Mouse (Mus musculus) left cerebral cortex, adult 8-10 months (tissue): ENCODE measurements at regions not wholly inside any gene's neighbourhood (a gene's known extent, or its start where the extent isn't known, plus 50 kb on each side); places are given as distances from the start of the nearest gene placed in this dataset.

Experiments
- DNase-seq, 2 experiments: peaks; one replicate each; pipeline ENCODE4 v3.0.0; 2022; ENCODE audit warnings: low spot score in 2 of 2

DNA sequence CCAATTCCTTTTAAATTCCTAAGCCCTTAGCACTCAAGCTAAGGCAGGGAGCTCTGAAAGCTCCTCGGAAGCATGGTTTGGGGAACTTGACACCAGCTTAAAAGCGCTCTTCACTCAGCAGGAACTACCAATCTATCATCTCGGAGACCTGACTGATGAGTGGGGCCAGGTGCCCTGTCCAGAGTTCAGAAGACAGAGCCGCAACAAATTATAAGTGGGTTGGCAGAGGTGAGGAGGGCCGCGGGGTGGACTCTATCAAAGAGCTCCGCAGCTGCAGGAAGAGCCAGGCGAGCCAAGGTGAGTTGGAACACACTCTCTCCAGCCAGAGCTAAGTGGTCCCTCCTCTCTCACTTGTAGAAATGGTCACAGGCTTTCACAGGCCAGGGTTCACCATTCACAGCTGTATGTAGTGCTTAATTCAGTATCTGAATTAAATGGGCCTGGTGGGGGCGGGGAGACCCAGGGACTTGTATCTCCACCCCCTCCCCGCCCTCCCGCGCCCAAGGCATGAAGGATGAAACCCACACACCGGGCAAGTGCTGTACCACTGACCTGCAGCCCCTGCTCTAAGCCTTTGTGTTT lies 180.8 kb downstream of the Stim2 start:
- no peak for DNase-seq

DNA sequence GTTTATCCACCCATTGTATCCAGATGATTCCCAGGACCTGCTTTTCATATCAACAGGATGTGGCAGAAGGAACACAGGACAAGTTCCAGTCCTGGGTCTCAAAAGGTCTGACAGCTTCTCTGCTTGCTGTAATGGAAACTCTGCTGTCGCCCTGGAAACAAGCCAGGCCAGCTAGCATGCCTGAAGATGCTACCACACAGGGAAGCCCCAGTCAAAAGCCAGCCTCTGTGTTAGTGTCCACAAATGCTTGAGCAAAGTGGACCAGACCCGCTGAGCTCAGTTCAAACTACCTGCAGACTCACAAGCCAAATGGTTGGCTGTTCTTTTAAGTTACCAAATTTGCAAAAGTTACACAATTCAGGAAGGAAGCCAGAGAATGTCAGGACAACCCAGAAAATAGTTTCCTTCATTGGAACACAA lies 181.9 kb downstream of the Stim2 start:
- no peak for DNase-seq

DNA sequence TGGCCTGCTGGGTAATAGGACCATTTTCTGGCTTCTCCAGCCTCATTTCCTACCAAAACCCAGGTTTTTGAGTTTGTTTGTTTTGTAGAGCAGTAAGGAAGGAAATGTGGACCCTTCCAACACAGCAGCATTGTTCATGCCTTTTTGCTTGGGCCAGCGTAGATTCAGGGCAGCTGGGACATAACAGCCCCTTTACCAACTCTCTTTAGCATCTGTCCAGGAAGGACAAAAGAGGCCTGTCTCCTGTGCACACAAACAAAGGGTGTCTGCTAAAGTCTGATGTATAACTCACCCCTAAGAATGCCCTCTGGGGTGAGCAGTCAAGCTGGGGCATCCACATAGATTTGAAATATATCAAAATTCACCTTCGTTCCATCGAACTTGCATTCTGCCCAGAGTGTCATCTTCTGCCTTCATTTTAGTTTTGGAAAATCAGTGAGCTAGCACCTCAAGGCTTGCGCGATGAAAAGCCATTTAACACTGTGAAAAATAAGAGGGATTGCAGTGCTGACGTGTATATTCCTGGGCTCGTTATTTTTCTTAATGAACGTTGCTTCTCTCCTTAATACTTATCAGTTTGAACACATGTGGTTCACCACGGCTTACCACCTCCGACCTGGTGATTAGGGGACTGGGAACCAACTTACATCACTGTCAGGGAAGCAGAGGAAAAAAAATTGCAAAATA lies 182.5 kb downstream of the Stim2 start:
- DNase-seq: no peak

DNA sequence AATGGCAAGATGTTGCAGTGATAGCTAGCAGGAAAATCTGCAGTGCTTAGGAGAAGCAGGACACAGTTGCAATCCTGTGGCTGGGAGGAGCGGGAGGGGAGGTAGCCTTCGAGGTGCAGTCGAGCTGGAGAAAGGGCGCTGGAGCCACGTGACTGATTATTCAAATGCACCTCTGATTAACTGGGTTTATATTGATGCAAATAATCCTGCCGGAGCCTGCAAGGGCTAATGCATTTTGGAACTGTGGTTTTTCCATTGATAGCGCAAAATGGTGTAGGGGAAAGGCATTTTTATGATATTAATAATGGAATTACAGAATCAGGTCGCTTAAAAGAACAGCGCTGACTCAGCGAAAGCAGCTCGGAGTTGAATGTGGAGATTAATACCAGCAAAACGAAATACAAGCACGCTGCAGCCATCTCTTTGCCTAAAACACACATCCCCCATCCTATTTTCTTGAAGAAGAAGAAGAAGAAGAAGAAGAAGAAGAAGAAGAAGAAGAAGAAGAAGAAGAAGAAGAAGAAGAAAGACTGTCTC lies 183.1 kb downstream of the Stim2 start:
- no peak for DNase-seq

DNA sequence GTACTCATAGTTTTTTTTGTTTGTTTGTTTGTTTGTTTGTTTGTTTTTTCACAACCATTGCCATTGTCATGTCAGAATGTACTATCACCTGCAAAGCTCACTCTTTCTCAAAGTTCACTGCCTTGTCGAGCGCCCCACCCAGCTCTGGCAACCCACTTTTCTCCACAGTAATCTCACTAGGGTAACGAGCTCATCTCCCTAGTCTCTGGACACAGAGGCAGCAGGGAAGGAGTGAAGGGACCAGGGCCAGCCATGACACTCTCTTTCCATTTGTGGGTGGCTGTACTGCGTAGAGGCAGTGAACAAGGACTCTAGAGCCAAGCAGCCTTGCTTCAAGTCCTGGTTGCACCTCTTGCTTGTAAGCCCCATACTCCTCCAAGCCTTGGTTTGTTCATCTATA lies 184.5 kb downstream of the Stim2 start:
- DNase-seq: no peak

DNA sequence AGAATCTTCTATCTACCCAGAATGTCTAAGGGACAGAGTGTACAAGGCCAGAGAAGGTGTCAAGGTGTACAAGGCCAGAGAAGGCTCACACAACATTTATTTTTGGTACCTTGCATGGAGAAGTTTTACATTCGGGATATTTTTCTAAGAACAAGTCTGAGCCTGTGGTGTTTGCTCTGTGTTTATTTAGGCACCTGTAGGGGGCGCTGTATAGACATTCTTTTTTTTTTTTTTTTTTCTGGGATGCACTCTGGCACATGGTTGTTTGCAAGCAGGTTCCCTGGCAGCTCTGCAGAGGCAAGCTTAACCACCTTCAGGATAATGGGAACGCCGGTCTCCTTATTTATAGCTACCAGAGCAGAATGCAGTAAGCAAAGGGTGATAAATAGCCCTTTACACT lies 187.4 kb downstream of the Stim2 start:
- no peak for DNase-seq

DNA sequence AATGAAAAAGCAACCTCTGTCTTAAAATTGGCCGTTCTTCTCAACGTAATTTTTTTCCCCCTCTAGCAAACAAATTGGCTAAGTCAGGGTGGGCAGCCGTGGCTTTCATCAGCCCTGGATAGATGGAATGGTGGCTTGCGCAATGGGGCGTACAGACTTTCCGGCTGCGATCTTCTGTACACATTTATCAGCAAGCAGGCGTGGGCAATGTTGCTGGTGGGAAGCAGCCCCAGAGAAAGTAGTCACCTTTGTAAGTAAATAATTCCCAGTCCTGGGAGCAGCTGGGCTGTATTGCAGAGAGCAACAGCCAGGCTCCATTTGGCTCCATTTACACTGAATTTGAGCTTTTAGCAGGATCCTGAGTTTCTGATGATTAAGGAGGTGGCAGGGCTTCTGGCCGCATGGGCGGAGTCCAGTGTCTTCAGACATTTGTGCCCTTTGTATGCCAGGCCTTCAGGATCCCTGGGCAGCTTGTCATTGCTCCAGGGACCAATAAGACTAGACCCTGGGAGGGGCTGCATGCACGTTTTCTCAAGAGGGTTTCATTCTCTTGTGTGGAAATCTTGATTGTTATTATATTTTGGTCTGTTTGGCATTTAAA lies 187.9 kb downstream of the Stim2 start:
- no peak for DNase-seq

DNA sequence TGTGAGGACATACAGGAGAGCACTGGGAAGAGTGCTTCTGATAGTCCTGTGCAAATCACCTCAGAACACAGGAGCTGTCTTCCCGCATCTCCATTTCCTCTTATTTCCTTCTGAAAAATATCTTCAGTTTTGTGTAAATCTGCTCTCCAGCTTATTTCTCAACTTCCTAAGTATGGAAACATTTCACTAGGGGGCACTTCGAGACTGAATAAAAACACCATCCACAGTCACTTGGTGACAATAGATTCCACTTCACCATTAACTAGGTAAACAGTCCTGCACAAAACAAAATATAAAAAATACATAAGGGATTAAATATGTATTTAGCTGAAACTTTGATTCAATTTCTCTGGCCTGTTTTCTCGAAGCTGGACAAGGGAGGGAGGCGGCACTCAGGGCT lies 193.4 kb downstream of the Stim2 start:
- no peak for DNase-seq

DNA sequence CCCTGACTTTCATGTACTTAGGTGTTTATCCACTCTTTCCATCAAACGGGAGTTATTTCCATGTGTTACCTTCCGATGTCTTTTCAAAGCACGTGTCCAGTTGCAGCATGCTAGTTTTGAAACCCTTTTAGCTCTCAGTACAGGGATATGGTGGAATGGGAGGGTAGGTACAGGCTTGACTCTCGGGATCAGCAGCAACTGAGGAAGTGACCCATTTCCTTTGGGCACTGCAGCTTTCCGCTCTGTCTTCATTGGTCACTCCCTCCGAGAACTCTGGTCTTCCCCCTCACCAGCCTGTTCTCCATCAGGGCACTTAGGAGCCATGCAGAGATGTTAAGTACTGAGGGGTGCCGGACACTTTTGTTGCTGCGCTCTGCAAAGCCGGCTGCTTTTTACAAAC lies 196.5 kb downstream of the Stim2 start:
- no peak for DNase-seq

DNA sequence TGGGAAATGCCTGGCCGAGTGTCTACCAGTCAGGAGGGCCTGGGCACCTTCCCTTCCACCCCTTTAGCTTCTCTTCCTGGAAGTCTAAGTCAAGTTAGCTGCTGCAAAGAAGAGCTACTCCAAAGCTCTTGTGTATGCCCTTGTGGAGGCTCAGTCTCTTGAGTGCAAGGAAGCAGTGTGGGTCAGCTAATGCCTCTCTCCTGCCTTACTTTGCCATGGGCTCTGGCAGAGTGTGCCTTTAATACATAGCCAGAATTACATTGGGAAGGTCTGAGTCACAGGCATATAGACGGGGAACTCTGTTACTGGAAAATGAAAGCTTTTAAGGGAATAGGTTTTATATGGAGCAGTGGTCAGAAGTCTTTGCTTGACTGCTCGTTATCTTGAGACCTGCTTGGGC lies 201.7 kb downstream of the Stim2 start:
- DNase-seq: no peak

DNA sequence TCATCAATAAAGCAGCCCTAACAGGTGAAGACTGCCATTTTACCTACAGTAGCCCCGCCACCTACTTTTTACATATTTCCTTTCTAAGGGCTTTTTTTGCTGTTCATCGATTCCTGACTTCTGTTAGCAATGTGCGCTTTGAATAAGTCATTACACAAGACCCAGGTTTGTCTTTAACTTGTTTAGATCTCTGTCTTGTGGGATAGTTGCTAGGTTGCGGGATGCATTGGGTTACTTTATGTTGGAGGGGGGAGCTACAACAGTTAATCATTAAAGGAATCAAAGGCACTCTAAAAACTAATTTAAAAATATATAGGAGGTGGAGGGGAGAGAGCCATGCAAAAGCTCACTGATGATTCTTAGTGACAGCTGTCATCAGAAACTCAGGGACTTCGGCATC lies 202.3 kb downstream of the Stim2 start:
- no peak for DNase-seq

DNA sequence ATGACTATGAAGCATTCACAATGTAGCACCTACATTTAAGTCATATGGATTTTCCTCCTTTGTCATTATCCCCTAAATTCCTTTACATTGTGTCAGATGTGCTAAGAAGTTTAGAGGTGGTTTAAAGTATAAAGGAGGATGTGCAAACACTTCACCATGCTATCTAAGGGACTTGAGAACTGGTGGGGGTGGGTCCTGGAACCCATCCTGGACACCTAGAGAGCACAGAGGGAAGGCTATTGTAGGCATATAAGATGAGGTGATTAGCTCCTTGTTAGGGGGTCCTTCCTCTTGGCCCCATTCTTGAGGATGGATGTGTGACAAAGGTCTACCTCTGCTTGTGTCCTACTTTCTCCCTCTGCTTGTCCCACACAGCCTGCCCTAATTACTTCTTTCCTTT lies 213.2 kb downstream of the Stim2 start:
- no peak for DNase-seq

DNA sequence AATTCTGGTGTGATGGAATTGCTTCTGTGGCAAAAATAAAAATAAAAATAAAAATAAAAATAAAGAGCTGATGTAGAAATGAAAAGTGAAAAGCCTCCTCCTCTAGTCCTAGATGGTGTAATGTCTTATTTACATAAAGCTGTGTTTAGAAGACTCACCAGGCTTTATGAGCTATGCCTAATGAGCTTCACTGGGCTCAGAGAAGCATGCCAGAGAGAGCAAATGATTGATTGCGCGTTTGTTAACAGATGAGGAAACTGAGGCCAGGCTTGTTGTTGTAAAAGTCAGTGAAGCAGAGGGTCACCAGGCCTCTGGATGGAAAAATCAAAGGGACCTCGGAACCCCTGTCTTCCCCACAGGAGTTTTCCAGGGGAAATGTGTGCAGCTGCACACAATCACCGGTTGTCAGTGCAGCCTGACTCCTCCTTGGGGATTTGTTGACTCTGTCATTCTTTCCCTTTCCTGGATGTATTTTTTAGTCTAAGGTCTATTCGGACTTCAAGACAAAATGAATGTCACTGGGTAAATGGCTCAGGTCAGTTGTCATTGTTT lies 213.8 kb downstream of the Stim2 start:
- DNase-seq: no peak

DNA sequence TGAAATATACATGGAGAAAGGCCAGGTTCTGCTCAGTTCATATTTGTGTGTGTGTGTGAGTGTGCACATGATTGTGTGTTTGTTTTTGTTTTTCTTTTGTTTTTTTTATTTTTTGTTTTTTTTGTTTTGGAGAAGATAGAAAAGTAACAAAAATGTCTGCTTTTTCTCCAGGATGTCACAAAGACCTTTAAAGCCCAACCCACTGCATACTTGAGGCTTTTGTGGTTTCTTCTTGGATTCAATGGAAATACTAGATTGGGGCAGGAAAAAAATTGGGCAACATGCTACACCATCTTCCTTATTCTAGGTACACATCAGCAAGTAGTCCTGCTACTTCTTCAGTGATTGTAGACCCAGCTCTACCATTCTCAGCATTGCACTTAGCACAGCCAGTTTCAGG lies 226.7 kb downstream of the Stim2 start:
- no peak for DNase-seq

DNA sequence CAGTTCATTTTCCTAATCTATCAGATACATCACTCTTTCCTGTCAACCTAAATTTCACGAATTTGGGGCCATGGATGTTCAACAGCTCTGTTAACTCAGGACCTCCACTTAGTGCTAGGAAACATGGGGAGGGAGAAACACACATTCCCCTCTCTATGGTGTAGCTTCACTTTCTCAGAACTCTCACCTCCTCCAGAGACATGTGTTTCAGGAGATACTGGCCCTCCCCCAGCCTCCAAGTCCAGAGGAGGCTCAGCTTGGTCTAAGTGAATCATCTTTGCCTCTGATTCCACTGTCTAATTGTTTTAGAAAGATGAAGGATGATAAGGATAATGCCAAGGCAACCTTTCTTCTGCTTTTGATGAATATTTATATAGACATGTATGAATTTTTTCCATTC lies 236.3 kb downstream of the Stim2 start:
- peak in 1 of 2 experiments; percentile 58 for DNase-seq

DNA sequence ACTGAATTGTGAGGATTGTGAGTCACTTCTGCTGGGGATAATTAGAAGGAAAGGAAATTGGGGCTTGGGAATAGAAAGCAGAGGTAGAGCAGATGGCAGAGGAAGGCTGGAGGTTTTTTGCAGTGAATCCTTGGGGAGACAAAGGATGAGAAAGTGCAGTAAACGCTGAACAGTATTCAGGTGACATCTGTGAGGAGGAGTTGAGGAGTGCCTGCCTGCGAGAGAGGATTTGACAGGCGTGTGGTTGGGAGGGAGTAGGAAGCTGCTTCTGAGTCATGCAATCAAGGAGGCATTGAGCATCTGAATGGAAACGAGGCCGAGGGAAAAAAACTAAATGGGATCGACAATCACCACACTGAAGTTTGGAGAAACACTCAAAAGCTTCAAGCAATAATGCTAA lies 236.9 kb downstream of the Stim2 start:
- peak; percentile 18 to 91 for DNase-seq

DNA sequence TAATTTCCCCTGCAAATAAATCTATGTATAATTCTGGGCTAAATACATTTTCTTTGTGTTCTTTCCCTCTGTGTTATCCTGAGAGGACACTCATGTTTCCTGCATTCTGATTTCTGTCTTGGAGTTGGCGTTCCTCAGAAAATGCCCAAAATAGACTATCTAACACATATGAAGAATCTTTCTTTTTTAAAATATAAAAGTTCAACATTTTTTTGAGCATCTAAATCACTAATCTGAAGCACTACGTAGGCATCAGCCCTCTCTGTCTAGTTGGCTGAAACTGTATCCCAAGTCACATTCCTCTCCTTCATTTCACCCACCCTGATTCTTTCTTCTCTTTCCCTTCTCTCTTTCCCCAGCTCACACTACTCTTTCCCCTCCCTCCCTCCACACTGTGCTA lies 238.9 kb downstream of the Stim2 start:
- no peak for DNase-seq

DNA sequence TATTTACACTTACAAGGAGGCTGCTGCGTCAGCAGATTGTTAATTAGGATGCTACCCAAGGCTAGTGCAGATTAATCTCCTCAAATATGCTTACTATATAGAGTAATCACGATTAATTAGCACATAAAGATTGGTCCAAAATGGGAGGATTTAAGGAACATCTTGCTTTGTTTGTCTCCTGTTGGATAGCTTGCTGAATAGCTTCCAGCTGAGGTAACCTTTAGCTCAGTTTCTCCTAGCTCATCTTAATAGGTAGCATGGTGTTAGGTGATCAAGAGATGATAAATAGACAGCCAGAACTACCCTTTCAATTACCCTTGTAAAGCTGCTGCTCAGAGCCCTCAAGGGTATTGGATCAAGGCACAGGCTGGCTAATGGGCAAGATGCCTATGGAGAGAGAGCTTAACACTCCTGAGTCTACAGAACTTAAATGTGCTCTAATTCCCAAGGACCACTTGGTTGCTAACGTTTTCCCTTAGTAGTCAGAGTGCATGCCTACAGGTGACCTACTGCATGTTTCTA lies 240.4 kb downstream of the Stim2 start:
- no peak for DNase-seq

DNA sequence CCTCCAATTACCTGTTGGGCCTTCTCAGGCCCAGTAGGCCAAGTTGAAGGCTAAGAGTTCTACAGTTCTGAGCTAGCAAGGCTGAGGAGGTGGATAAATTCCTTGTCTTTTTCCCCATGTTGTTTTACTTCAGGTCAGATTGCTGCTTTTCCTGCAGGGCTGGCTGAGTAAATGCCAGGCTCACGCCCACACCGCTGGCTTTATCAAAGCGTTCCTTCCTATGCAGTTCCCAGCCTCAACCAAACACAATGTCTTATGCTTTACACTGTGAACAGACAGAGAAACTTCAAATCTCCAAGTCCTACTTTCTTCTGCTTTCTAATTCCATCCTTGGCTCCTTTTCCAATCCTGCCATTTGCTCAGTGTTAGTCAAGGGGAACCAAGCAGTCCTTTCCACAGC lies 241.3 kb downstream of the Stim2 start:
- DNase-seq: peak in 1 of 2 experiments; percentile 76

DNA sequence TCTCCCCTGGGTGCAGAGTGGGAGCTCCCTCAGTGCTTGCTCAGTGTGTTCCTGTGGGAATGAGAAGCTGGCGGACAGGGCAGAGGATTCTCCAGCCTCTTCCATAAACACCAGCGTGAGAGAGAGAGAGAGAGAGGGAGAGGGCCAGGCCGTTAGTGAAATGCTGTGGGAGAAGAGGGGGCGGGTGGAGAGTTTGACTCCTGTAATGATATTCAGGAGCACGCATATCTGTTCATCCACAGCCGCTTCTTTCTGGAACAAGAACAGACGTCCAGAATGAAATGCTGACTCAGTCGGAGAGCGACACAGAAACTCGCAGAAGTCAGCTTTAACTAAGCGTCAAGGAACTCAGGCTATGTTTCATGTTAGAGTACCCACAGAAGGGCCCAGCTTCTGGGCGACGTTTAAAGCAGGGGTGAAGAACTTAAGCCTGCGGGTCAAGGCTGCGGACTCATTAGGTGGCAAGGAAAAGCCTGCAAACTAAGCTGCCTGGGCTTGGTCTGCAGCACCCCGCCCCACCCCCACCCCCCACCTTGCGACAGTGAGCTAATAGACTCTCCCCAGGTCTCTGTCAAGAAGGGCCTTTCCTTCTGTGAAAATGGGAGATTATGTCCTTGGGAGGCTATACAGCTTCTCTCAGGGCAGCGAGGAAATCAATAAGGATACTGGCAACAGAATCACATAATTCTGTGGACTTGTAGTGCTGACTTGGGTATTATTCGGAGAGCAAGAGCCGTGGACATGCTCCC lies 243.0 kb downstream of the Stim2 start:
- DNase-seq: peak in 1 of 2 experiments; percentile 66

DNA sequence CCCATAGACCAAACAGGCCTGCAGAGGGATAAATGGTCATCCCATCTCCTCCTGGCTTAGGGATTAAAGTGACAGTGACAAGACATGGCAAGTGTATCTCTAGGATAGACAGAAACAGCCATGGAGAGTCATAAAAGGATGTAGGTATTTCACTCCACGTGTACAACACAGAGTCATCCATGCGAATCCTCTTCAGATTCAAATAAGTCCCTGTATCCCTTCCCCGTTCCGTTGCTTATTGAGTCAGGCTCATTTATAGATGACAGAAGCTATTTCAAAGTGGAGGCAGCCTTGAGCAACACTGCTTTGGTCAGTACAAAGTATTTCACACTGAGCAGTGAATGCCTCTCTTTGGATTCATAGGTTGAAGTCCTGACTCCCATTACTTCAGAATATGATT lies 243.8 kb downstream of the Stim2 start:
- DNase-seq: no peak

DNA sequence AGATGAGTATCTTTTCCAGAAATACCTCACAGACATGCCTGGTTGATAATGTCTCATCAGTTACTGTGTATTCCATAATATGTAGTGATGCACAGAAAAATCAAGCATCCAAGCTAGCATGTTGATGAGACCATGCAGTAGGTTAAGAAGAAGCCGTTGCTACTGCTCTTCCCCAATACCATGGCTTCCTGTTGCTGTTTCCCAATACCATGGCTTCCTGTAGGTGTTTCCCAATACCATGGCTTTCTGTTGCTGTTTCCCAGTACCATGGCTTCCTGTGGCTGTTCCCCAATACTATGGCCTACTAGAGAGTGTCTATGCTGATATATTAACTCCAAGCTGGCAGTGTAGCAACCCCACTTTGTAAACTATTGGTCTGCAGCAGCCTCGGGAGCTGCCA lies 253.7 kb downstream of the Stim2 start:
- DNase-seq: no peak
